ENCODE assay signal across 22 mouse cellular contexts in genomic region chr5:69740511-69740910, GRCm38 (mm10).
DNase-seq lines count a peak whose midpoint lies in the region; ATAC-seq lines count a peak whose summit lies in the region.
"Had no signal": no experiment of that assay in that cellular context is flagged by ENCODE, and none has a peak within 500 bp of the region (broad histone marks: within the 10 kb centered on the region; RNA-seq: fewer than 3 reads in every experiment).

No protein-coding gene starts in this region.

- H3K9ac ChIP-seq in forebrain, embryonic 16.5 days (replicated peaks; ENCODE audit: low read depth, low read length), result no peak overlapping the region
- H3K9ac ChIP-seq in forebrain, embryonic 13.5 days, result no peak overlapping the region
- H3K9ac ChIP-seq: embryonic facial prominence, embryonic 12.5 days; embryonic facial prominence, embryonic 15.5 days; forebrain, embryonic 12.5 days; hindbrain, embryonic 13.5 days; intestine, embryonic 15.5 days had no signal

- no peak overlapping the region for H3K4me3 ChIP-seq in forebrain, embryonic 16.5 days (replicated peaks; ENCODE audit: low read length)
- no peak overlapping the region for H3K4me3 ChIP-seq in forebrain, embryonic 13.5 days
- H3K4me3 ChIP-seq: embryonic facial prominence, embryonic 12.5 days; embryonic facial prominence, embryonic 15.5 days; forebrain, embryonic 12.5 days; gastrocnemius, adult 2 months; hindbrain, embryonic 13.5 days; intestine, embryonic 15.5 days had no signal

- ATAC-seq in forebrain, embryonic 16.5 days, result peak; percentile 33; the same call in 1 of the 2 replicates
- no peak for ATAC-seq in forebrain, embryonic 13.5 days
- ATAC-seq: activated CD4-positive, CD25-positive, alpha-beta regulatory T cell, adult 4 months; hindbrain, embryonic 16.5 days; intestine, embryonic 15.5 days had no signal

- no peaks in the 10 kb centered on the region for H3K27me3 ChIP-seq in forebrain, embryonic 16.5 days (replicated peaks; ENCODE audit: control insufficient read depth, insufficient read depth, low read length)
- no peaks in the 10 kb centered on the region for H3K27me3 ChIP-seq in forebrain, embryonic 13.5 days
- H3K27me3 ChIP-seq: embryonic facial prominence, embryonic 12.5 days; embryonic facial prominence, embryonic 15.5 days; forebrain, embryonic 12.5 days; hindbrain, embryonic 13.5 days; intestine, embryonic 15.5 days had no signal

- H3K36me3 ChIP-seq in forebrain, embryonic 16.5 days (ENCODE audit: control insufficient read depth, insufficient read depth), result no peaks in the 10 kb centered on the region
- no peaks in the 10 kb centered on the region for H3K36me3 ChIP-seq in forebrain, embryonic 13.5 days (ENCODE audit: poor library complexity, severe bottlenecking)
- H3K36me3 ChIP-seq: embryonic facial prominence, embryonic 12.5 days; embryonic facial prominence, embryonic 15.5 days; forebrain, embryonic 12.5 days; hindbrain, embryonic 13.5 days; intestine, embryonic 15.5 days had no signal

- no peaks in the 10 kb centered on the region for H3K9me3 ChIP-seq in forebrain, embryonic 16.5 days (ENCODE audit: control insufficient read depth, low read length)
- no peaks in the 10 kb centered on the region for H3K9me3 ChIP-seq in forebrain, embryonic 13.5 days (replicated peaks)
- H3K9me3 ChIP-seq: embryonic facial prominence, embryonic 12.5 days; embryonic facial prominence, embryonic 15.5 days; forebrain, embryonic 12.5 days; hindbrain, embryonic 13.5 days; intestine, embryonic 15.5 days had no signal

- H3K27ac ChIP-seq in forebrain, embryonic 16.5 days (ENCODE audit: low read length), result no peak overlapping the region
- no peak overlapping the region for H3K27ac ChIP-seq in forebrain, embryonic 13.5 days
- H3K27ac ChIP-seq: embryonic facial prominence, embryonic 12.5 days; embryonic facial prominence, embryonic 15.5 days; forebrain, embryonic 12.5 days; gastrocnemius, adult 2 months; hindbrain, embryonic 13.5 days; intestine, embryonic 15.5 days had no signal

- H3K4me2 ChIP-seq in forebrain, embryonic 16.5 days (ENCODE audit: low read length), result no peak overlapping the region
- no peak overlapping the region for H3K4me2 ChIP-seq in forebrain, embryonic 13.5 days
- H3K4me2 ChIP-seq: embryonic facial prominence, embryonic 12.5 days; embryonic facial prominence, embryonic 15.5 days; forebrain, embryonic 12.5 days; heart, embryonic 11.5 days; hindbrain, embryonic 13.5 days; intestine, embryonic 15.5 days had no signal

- WGBS in forebrain, embryonic 16.5 days, result 76% methylated on average over 1 of the region's 1 CpGs
- WGBS in forebrain, embryonic 13.5 days, result 97% methylated on average over 1 of the region's 1 CpGs

- DNase-seq in cerebellum, postnatal 10 days, result peak; percentile 59 to 75
- DNase-seq in cerebellum, postnatal 4 days (ENCODE audit: low spot score in 2 of 2), result no peak
- peak; percentile 27 to 33 for DNase-seq in right cerebral cortex, postnatal 10 days (ENCODE audit: low spot score in 2 of 2)
- DNase-seq in right cerebral cortex, adult 18-20 months, result no peak
- DNase-seq: adrenal gland, adult 8-10 months; adrenal gland, postnatal 25 days; cerebellum, adult 18-20 months; cerebellum, adult 9-11 months; gastrocnemius, adult 2 months; gastrocnemius, postnatal 14 days; heart, adult 11 months; kidney, adult 11 months had no signal

- H3K4me1 ChIP-seq in forebrain, embryonic 16.5 days (replicated peaks; ENCODE audit: control insufficient read depth, insufficient read depth, low read length), result no peaks in the 10 kb centered on the region
- H3K4me1 ChIP-seq in forebrain, embryonic 13.5 days, result no peaks in the 10 kb centered on the region
- H3K4me1 ChIP-seq: embryonic facial prominence, embryonic 12.5 days; embryonic facial prominence, embryonic 15.5 days; forebrain, embryonic 12.5 days; hindbrain, embryonic 13.5 days; intestine, embryonic 15.5 days had no signal

Comparison
In these comparisons a context has a peak if more than half of its experiments do, and no peak if none do; other contexts are left out.
1. DNase-seq: peak in cerebellum, postnatal 10 days (2 of 2) and right cerebral cortex, postnatal 10 days (2 of 2); none in cerebellum, postnatal 4 days (0 of 2) and right cerebral cortex, adult 18-20 months (single experiment).